Mouse (Mus musculus): ENCODE measurements around the gene Lrrc7. TPM values are rescaled to one million over a fixed set of nuclear protein-coding genes. Genes with fewer than 3 reads are reported as not detected.

Lrrc7 gene
- polyA plus RNA-seq (2015; fragmentation: Nextera tagmentation; extraction: Ambion mirVana) = 0.27 and 0.55 TPM in 2 replicates

- Histone ChIP-seq H3K9ac (peak within 1 kb of the TSS; percentile 47), H3K27ac (no peak within 1 kb of the TSS), H3K9me3 (replicated peaks) (no peaks in the 10 kb centered on the region), H3K36me3 (no peaks in the 10 kb centered on the region), H3K4me1 (peaks cover 28% of the 10 kb centered on the region), H3K4me3 (replicated peaks) (peak within 1 kb of the TSS; percentile 60), H3K27me3 (peaks cover 42% of the 10 kb centered on the region), H3K4me2 (peak within 1 kb of the TSS; percentile 99)
- ATAC-seq (replicated peaks; ENCODE audit: low FRiP score) = peak; percentile 87
- WGBS = under 1% methylated on average over 28 of the region's 28 CpGs
Observed at GRCm38 (mm10) chr3:158561987-158562360, at the start of gene Lrrc7. Lrrc7 (minus strand) TSS chr3:158562221.

GRCm38 (mm10) chr3:158607065-158607464 lies 45.0 kb upstream of the Lrrc7 start:
- Histone ChIP-seq H3K9me3 (replicated peaks) (no peaks in the 10 kb centered on the region), H3K27me3 (no peaks in the 10 kb centered on the region), H3K4me3 (replicated peaks) (no peak overlapping the region), H3K9ac (no peak overlapping the region), H3K27ac (no peak overlapping the region), H3K36me3 (no peaks in the 10 kb centered on the region), H3K4me1 (no peaks in the 10 kb centered on the region), H3K4me2 (no peak overlapping the region)
- 66% methylated on average over 1 of the region's 1 CpGs for WGBS
- no peak for ATAC-seq (replicated peaks; ENCODE audit: low FRiP score)

- Histone ChIP-seq H3K4me2 (no peak overlapping the region), H3K27me3 (no peaks in the 10 kb centered on the region), H3K4me1 (no peaks in the 10 kb centered on the region), H3K36me3 (no peaks in the 10 kb centered on the region), H3K4me3 (replicated peaks) (no peak overlapping the region), H3K27ac (no peak overlapping the region), H3K9me3 (replicated peaks) (no peaks in the 10 kb centered on the region), H3K9ac (no peak overlapping the region)
- no peak for ATAC-seq (replicated peaks; ENCODE audit: low FRiP score)
Observed at GRCm38 (mm10) chr3:158605274-158605673, 43.3 kb upstream of the Lrrc7 start.

GRCm38 (mm10) chr3:158561256-158561986 lies 600 bp downstream of the Lrrc7 start:
- Histone ChIP-seq H3K27me3 (peaks cover 42% of the 10 kb centered on the region), H3K27ac (no peak overlapping the region), H3K9ac (peak overlapping the region; percentile 44), H3K36me3 (no peaks in the 10 kb centered on the region), H3K9me3 (replicated peaks) (no peaks in the 10 kb centered on the region), H3K4me2 (peak overlapping the region; percentile 99), H3K4me1 (peaks cover 28% of the 10 kb centered on the region), H3K4me3 (replicated peaks) (peak overlapping the region; percentile 60)
- peak; percentile 83 for ATAC-seq (replicated peaks; ENCODE audit: low FRiP score)
- WGBS = under 1% methylated on average over 47 of the region's 55 CpGs

DNA sequence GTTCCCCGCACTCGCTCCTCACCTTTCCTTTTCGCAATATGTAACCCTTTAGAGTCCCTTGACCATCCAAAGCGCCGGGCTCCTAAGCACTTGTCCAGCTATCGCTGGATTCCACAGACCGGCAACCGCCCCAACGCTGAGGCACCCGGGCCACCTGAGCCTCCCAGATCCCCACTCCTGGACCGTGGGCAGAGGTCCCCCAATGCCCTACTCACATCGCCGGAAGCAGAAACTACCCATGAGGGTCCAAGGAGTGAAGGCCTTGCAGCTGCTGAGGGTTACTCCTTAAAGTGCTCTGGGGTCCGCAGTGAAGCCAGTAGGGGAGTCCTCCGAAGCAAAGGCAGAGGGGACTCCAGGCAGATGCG lies 1.1 kb downstream of the Lrrc7 start:
- peak overlapping the region; percentile 60 for H3K4me3 ChIP-seq (replicated peaks)
- peak; percentile 48 for ATAC-seq (replicated peaks; ENCODE audit: low FRiP score)
- WGBS = under 1% methylated on average over 16 of the region's 16 CpGs

DNA sequence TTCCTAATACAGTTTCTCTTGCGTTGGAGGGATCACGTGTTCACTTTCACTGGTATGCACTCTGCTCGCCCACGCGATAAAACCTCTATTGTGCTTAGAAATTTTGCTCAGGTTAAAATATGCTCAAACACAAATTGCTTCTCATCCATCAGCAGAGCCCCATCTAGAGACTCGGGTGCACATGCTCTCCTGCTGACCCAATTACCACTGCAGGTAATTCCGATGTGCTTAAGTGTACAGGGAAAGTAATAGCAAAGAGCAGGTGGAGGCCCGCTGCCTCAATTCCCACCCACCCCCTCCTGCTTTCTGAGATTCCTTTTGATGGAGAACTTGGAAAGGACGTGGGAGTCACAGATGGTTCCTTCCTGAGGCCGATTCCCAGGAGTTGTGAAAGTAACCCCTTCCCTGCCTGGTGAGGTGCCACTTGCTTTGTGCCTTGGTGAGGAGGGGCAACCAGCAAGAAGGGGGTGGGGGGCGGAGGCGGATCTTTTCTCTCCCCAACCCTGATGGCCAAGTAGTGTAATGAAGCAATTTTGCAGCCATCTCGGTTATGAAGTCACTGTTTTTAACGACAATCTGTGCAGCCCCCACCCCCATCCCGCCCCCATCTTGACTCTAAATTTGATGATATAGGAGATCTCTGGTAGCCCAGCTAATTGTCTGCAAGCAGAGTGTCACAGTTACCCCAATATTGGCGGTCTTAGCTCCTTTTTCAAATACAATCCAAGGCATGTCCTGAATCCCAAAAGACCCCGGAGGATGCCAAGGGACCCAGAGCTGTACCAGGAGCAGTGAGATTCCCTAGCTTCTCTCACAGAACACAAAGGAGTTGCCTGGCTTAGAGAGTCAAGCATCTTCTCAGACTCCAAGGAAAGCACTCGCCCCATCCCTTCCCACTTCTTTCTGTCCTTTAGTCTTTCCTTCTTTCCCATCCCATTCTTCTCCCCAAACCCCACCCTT lies 2.0 kb downstream of the Lrrc7 start:
- no peak overlapping the region for H3K9ac ChIP-seq
- WGBS = 2% methylated on average over 18 of the region's 18 CpGs
- no peak for ATAC-seq (replicated peaks; ENCODE audit: low FRiP score)

More for the DNA sequence above, 1.1 kb downstream of the Lrrc7 start:
- H3K9me3 ChIP-seq (replicated peaks) = no peaks in the 10 kb centered on the region
- peaks cover 42% of the 10 kb centered on the region for H3K27me3 ChIP-seq
- H3K27ac ChIP-seq = no peak overlapping the region
- H3K4me2 ChIP-seq = peak overlapping the region; percentile 99
- no peaks in the 10 kb centered on the region for H3K36me3 ChIP-seq
- H3K4me1 ChIP-seq = peaks cover 28% of the 10 kb centered on the region
- H3K9ac ChIP-seq = peak overlapping the region; percentile 44

GRCm38 (mm10) chr3:158559131-158559658 lies 2.8 kb downstream of the Lrrc7 start:
- 15% methylated on average over 5 of the region's 5 CpGs for WGBS
- no peak for ATAC-seq (replicated peaks; ENCODE audit: low FRiP score)
- Histone ChIP-seq H3K36me3 (no peaks in the 10 kb centered on the region), H3K4me1 (peaks cover 28% of the 10 kb centered on the region), H3K27ac (no peak overlapping the region), H3K9me3 (replicated peaks) (no peaks in the 10 kb centered on the region), H3K9ac (no peak overlapping the region), H3K4me3 (replicated peaks) (peak overlapping the region; percentile 60), H3K27me3 (peaks cover 42% of the 10 kb centered on the region), H3K4me2 (peak overlapping the region; percentile 99)

More for the DNA sequence above, 2.0 kb downstream of the Lrrc7 start:
- Histone ChIP-seq H3K4me2 (peak overlapping the region; percentile 99), H3K9me3 (replicated peaks) (no peaks in the 10 kb centered on the region), H3K4me3 (replicated peaks) (peak overlapping the region; percentile 60), H3K36me3 (no peaks in the 10 kb centered on the region), H3K27ac (no peak overlapping the region), H3K4me1 (peaks cover 28% of the 10 kb centered on the region), H3K27me3 (peaks cover 42% of the 10 kb centered on the region)

- no peak overlapping the region for H3K4me2 ChIP-seq
- H3K9ac ChIP-seq = no peak overlapping the region
- H3K4me1 ChIP-seq = peaks cover 28% of the 10 kb centered on the region
- no peak for ATAC-seq (replicated peaks; ENCODE audit: low FRiP score)
- peaks cover 42% of the 10 kb centered on the region for H3K27me3 ChIP-seq
- H3K9me3 ChIP-seq (replicated peaks) = no peaks in the 10 kb centered on the region
- H3K27ac ChIP-seq = no peak overlapping the region
- H3K4me3 ChIP-seq (replicated peaks) = no peak overlapping the region
- H3K36me3 ChIP-seq = no peaks in the 10 kb centered on the region
Observed at GRCm38 (mm10) chr3:158558631-158559030, 3.4 kb downstream of the Lrrc7 start.

- Histone ChIP-seq H3K4me2 (no peak overlapping the region), H3K9me3 (replicated peaks) (no peaks in the 10 kb centered on the region), H3K4me3 (replicated peaks) (no peak overlapping the region), H3K9ac (no peak overlapping the region), H3K4me1 (no peaks in the 10 kb centered on the region), H3K36me3 (no peaks in the 10 kb centered on the region), H3K27ac (no peak overlapping the region), H3K27me3 (peaks cover 7% of the 10 kb centered on the region)
- ATAC-seq (replicated peaks; ENCODE audit: low FRiP score) = no peak
Observed at GRCm38 (mm10) chr3:158554280-158554679, 7.7 kb downstream of the Lrrc7 start.

- Histone ChIP-seq H3K4me1 (no peaks in the 10 kb centered on the region), H3K27me3 (no peaks in the 10 kb centered on the region; the same call in 1 of the 2 replicates), H3K36me3 (no peaks in the 10 kb centered on the region), H3K4me2 (no peak overlapping the region), H3K9me3 (replicated peaks) (no peaks in the 10 kb centered on the region), H3K4me3 (replicated peaks) (no peak overlapping the region), H3K27ac (no peak overlapping the region), H3K9ac (no peak overlapping the region)
- WGBS = 73% methylated on average over 5 of the region's 5 CpGs
- no peak for ATAC-seq (replicated peaks; ENCODE audit: low FRiP score)
Observed at GRCm38 (mm10) chr3:158552105-158552504, 9.9 kb downstream of the Lrrc7 start.

GRCm38 (mm10) chr3:158543481-158543880 lies 18.5 kb downstream of the Lrrc7 start:
- 46% methylated on average over 3 of the region's 3 CpGs for WGBS
- H3K4me2 ChIP-seq = no peak overlapping the region
- no peaks in the 10 kb centered on the region for H3K4me1 ChIP-seq
- ATAC-seq (replicated peaks; ENCODE audit: low FRiP score) = 0 out of 2 replicates have a peak, but pooled peaks have one; percentile 22
- no peaks in the 10 kb centered on the region for H3K9me3 ChIP-seq (replicated peaks)
- no peak overlapping the region for H3K4me3 ChIP-seq (replicated peaks)
- no peak overlapping the region for H3K9ac ChIP-seq
- no peaks in the 10 kb centered on the region for H3K36me3 ChIP-seq
- no peaks in the 10 kb centered on the region for H3K27me3 ChIP-seq
- H3K27ac ChIP-seq = no peak overlapping the region

DNA sequence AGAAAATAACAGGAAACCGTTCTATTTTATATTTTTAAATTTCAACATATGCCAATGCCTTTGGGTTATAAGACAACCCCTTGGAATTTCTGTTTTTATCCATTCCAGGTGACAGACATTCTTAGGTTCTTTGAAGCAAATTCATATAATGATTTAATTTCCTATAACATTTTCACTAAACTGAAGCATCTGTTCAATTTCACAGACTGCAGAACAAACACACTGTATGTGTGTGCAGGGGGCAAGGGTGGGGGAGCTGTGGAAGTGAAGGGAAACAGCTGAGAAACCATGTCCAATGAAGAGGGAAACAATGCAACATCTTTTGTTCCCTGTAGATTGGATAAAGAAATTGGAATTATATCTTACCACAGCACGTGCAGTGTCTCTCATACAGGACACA lies 29.2 kb downstream of the Lrrc7 start:
- Histone ChIP-seq H3K36me3 (no peaks in the 10 kb centered on the region), H3K4me1 (no peaks in the 10 kb centered on the region), H3K4me2 (no peak overlapping the region), H3K4me3 (replicated peaks) (no peak overlapping the region), H3K27me3 (no peaks in the 10 kb centered on the region), H3K27ac (no peak overlapping the region), H3K9me3 (replicated peaks) (no peaks in the 10 kb centered on the region), H3K9ac (no peak overlapping the region)
- 81% methylated on average over 2 of the region's 2 CpGs for WGBS
- ATAC-seq (replicated peaks; ENCODE audit: low FRiP score) = no peak

Data from kidney, embryonic 15.5 days (tissue).